Mouse (Mus musculus) liver, embryonic 11.5 days (tissue): ENCODE measurements around the gene Nfia. TPM values are rescaled to one million over a fixed set of nuclear protein-coding genes. Genes with fewer than 3 reads are reported as not detected.
A peak's percentile ranks its signal among the peaks of the same experiment; 100 is the strongest.

ENCODE experiments used
- ATAC-seq: fragments of 200-750 bp; cut with Nextera tagmentation; replicated peaks from 2 replicates; pipeline ENCODE4 v1.8.0; 2017; ENCODE audit warnings: moderate number of reproducible peaks, mild to moderate bottlenecking, moderate TSS enrichment, moderate library complexity; ENCODE audit not compliant: low FRiP score
- DNase-seq: peaks from one replicate; pipeline ENCODE4 v3.0.0-alpha.2; 2017; ENCODE audit warnings: low spot score
- H3K27ac ChIP-seq: fragments of 300-500 bp; sonication (generic); 2 replicates; pipeline ENCODE4 v1.5.1; 2014; ENCODE audit warnings: mild to moderate bottlenecking, low read depth, low read length, control low read depth
- H3K27me3 ChIP-seq: fragments of 300-500 bp; sonication (generic); replicated peaks from 2 replicates; pipeline ENCODE4 v1.6.1; 2014; ENCODE audit warnings: low read length, mixed read lengths; ENCODE audit not compliant: control insufficient read depth, insufficient read depth
- H3K36me3 ChIP-seq: fragments of 300-500 bp; sonication (generic); 2 replicates; pipeline ENCODE4 v1.6.1; 2014; ENCODE audit warnings: mild to moderate bottlenecking, low read length, moderate library complexity, mixed read lengths; ENCODE audit not compliant: control insufficient read depth, insufficient read depth
- H3K4me1 ChIP-seq: fragments of 300-500 bp; sonication (generic); replicated peaks from 2 replicates; pipeline ENCODE4 v1.6.1; 2014; ENCODE audit warnings: low read length, mixed read lengths; ENCODE audit not compliant: control insufficient read depth, insufficient read depth
- H3K4me2 ChIP-seq: fragments of 300-500 bp; sonication (generic); 2 replicates; pipeline ENCODE4 v1.6.1; 2014; ENCODE audit warnings: mild to moderate bottlenecking, control low read depth, moderate library complexity
- H3K4me3 ChIP-seq: fragments of 300-500 bp; sonication (generic); 2 replicates; pipeline ENCODE4 v1.5.1; 2014; ENCODE audit warnings: low read depth, low read length, control low read depth
- H3K9ac ChIP-seq: fragments of 300-500 bp; sonication (generic); 2 replicates; pipeline ENCODE4 v1.6.1; 2014; ENCODE audit warnings: low read depth, low read length, control low read depth
- H3K9me3 ChIP-seq: fragments of 300-500 bp; sonication (generic); 2 replicates; pipeline ENCODE4 v1.6.1; 2016; ENCODE audit warnings: low read length, inconsistent platforms, mixed read lengths; ENCODE audit not compliant: control insufficient read depth
- WGBS: fragments of 180-500 bp; shearing (Covaris S2); extraction: QIAGEN DNeasy Blood & Tissue Kit; methylation state at CpG from one replicate; pipeline ENCODE4 v1.1.7; 2014; 5-methylcytosine and 5-hydroxymethylcytosine counted together
- polyA plus RNA-seq: library from polyadenylated mRNA; unstranded; fragments of >200 nt; fragmentation: Nextera tagmentation; extraction: Ambion mirVana; gene quantifications from 2 replicates; pipeline ENCODE4 v1.2.1, GENCODE M21; 2014

Gene Nfia
- polyA plus RNA-seq, 1 experiment from 2014 or later: 11.3 TPM

DNA sequence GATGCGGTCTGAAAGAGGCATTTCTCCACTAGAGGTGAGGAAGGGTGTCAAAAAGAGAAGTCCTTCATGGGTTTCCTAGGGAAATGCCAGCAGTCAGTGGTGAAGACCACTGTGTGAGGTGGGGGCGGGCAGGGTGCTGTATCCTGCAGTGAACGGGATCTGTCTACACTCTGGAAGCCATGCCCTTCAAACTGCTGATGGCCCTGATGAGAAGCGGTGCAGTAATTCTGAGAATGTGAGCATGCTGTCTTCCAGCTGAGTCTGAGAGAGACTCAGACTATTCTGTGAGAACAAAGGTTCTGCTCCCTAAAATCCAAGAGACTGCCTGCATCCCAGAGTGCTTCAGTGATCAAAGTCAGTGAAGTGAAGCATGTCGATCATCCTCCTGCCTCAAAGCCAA, 216.2 kb downstream of the Nfia start:
- Histone ChIP-seq H3K4me3 (no peak overlapping the region), H3K4me1 (no peaks in the 10 kb centered on the region), H3K27me3 (no peaks in the 10 kb centered on the region), H3K36me3 (no peaks in the 10 kb centered on the region), H3K27ac (no peak overlapping the region), H3K9me3 (no peaks in the 10 kb centered on the region), H3K9ac (no peak overlapping the region), H3K4me2 (no peak overlapping the region)
- DNase-seq: no peak
- WGBS: 65% methylated on average over 5 of the region's 5 CpGs
- ATAC-seq: no peak

DNA sequence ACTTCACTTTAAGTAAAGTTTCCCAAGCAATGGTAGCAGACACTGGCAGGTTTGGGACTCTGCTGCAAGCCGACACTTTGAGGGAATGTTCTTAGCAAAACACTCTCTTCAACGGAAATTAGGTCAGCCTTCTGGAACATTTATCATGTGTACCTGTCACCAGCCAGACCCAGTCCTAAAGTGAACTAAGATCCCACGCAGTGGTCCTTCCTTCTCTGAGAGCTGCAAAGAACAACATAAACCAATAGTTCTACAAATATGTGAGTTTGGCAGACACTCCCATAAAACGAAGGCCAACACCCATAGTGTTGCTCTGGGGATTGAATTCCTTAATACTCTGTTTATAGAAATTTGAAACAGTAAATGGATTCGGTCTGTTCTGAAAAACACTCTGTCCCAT, 217.9 kb downstream of the Nfia start:
- H3K27ac ChIP-seq: no peak overlapping the region
- H3K9me3 ChIP-seq: no peaks in the 10 kb centered on the region
- no peaks in the 10 kb centered on the region for H3K36me3 ChIP-seq

DNA sequence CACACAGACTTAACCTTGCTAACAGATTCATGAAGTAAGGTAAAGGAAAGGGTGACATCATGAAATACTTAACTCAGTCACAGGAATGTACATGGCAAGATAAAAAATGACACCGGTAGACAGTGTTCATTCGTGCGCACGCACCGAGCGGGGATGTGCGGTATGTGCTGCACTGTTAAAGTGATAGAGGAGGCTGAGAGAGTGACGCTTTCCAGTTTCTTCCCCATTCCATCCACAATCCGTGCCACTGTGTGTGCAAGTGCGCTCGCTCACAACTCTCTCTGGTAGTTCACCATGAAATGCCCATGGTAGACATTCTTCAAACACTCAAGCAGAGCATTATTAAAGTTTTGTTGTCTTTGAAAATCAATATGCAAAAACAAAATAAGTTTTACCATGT, 218.9 kb downstream of the Nfia start:
- no peaks in the 10 kb centered on the region for H3K4me1 ChIP-seq
- no peak overlapping the region for H3K27ac ChIP-seq
- ATAC-seq (no peak), DNase-seq (no peak)
- no peaks in the 10 kb centered on the region for H3K27me3 ChIP-seq
- H3K9ac ChIP-seq: no peak overlapping the region
- no peaks in the 10 kb centered on the region for H3K36me3 ChIP-seq
- H3K9me3 ChIP-seq: no peaks in the 10 kb centered on the region
- no peak overlapping the region for H3K4me3 ChIP-seq
- no peak overlapping the region for H3K4me2 ChIP-seq
- 82% methylated on average over 11 of the region's 11 CpGs for WGBS

More for the DNA sequence above, 217.9 kb downstream of the Nfia start:
- WGBS: 52% methylated on average over 5 of the region's 5 CpGs
- ATAC-seq: no peak
- no peak for DNase-seq
- H3K4me1 ChIP-seq: no peaks in the 10 kb centered on the region
- H3K4me3 ChIP-seq: no peak overlapping the region
- no peak overlapping the region for H3K9ac ChIP-seq
- H3K27me3 ChIP-seq: no peaks in the 10 kb centered on the region
- no peak overlapping the region for H3K4me2 ChIP-seq

DNA sequence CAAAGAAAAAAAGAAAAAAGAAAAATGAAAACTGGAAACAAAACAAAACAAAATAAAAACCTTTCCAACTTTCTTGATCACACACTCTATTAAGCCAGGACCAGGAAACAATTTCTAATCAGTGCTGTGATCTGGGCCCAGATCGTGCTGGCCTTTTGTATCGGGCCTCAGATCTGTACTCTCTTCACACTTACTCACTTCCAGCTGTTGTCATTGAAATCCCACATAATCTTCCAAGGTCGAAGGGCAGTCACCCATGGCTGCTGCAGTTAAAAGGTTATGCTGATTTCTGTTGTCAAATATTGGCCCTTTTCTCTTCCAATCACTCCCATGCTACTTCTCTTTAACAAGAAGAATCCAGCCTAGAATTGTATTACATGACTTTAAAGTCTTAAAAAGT, 219.3 kb downstream of the Nfia start:
- no peak for ATAC-seq
- WGBS: 63% methylated on average over 3 of the region's 3 CpGs
- no peaks in the 10 kb centered on the region for H3K4me1 ChIP-seq

DNA sequence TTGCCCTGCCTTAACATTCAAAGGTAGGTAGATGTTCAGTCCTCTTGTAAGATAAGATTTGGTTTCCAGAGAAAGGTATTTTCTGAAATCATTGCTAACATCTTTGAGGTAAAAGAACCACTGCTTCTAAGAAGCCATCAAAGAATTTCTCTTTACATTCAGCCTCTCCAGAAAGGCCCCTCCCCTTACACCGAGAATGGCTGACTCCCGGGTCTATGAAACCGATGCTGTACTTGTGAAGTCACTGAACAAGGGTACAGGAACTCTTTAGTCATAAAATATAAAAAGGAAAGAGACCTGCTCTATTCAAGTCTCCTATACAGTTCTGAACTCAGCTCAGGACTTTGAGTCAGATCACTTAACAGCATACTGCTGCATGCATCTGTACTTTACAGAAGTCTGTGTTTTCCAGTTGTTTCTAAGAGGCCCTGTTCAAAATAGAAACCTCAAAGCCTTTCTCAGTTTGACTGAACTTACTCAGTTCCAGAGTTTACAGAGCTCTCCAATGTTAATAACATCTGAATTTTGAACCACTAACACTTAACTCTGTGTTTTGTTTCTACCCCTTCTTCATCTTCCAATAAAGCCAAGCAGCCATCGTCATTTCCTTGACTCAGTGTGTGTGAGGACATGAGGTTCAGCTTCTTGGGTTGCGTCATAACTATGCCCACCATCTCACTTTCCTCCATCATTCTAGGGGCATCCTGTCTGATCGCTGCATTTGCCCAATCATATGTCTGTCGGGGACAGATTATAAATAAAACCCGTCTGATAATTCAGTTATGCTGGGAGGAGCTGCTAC, 223.6 kb downstream of the Nfia start:
- H3K27me3 ChIP-seq: no peaks in the 10 kb centered on the region
- ATAC-seq: no peak
- H3K4me1 ChIP-seq: no peaks in the 10 kb centered on the region
- no peak overlapping the region for H3K4me3 ChIP-seq
- H3K4me2 ChIP-seq: no peak overlapping the region
- H3K27ac ChIP-seq: no peak overlapping the region
- 87% methylated on average over 8 of the region's 8 CpGs for WGBS
- DNase-seq: no peak
- no peaks in the 10 kb centered on the region for H3K36me3 ChIP-seq
- no peaks in the 10 kb centered on the region for H3K9me3 ChIP-seq
- H3K9ac ChIP-seq: no peak overlapping the region

More for the DNA sequence above, 219.3 kb downstream of the Nfia start:
- Histone ChIP-seq H3K9ac (no peak overlapping the region), H3K4me3 (no peak overlapping the region), H3K9me3 (no peaks in the 10 kb centered on the region), H3K27ac (no peak overlapping the region), H3K36me3 (no peaks in the 10 kb centered on the region), H3K4me2 (no peak overlapping the region), H3K27me3 (no peaks in the 10 kb centered on the region)
- DNase-seq: no peak

DNA sequence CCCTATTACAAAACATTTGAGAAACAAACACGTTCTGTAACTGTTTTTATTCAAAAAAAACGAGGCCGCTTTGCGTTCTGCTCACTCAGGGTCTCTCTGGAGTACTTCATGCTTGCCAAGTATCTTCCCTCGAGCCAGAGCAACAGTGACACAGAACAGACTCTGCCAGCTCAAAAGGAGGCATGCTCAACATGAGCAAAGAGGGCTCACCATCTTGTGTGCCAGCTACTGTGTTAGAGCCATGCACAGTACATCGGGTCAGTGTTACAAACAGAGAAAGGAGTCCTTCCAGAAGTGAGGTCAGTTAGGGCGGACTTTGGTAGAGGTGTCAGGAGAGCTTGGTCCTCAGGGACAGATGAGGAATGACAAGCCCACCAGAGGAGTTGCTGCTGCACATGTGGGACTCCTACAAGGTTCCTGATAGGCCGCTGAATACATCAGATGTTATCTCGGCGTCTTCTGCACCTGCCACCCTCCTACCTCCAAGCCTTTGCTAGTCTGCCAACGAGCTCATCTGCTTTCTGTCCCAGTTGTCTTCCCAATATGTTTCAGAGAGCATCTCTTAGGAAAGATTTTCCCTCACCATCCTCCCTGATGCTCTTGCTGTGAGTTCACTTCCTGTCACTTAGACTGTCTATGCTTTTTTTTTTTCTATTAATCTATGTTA, 224.8 kb downstream of the Nfia start:
- H3K27me3 ChIP-seq: no peaks in the 10 kb centered on the region
- 77% methylated on average over 11 of the region's 11 CpGs for WGBS
- no peaks in the 10 kb centered on the region for H3K36me3 ChIP-seq
- ATAC-seq: no peak
- H3K4me3 ChIP-seq: no peak overlapping the region
- no peaks in the 10 kb centered on the region for H3K4me1 ChIP-seq
- DNase-seq: no peak
- H3K4me2 ChIP-seq: no peak overlapping the region
- H3K9me3 ChIP-seq: no peaks in the 10 kb centered on the region
- H3K9ac ChIP-seq: no peak overlapping the region
- no peak overlapping the region for H3K27ac ChIP-seq

DNA sequence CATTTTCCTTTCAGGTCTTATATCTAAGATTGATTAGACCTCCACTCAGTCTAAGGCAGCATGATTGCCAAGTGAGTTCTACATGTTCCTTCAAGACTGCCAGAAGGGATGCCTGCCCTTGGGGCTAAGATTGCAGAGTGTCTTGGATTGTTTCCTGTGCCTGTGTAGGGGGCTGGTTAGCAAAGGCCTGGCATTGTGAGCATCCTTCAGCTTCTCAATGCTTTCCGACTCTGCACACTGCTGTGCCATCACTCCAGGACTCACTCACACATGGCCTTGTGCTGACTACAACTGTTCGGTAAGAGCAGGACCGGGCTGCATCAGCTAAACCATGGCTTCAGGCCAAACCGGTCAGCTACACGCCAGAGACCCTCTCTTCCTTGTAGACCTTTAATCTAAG, 229.7 kb downstream of the Nfia start:
- Histone ChIP-seq H3K27ac (no peak overlapping the region), H3K4me1 (peaks cover 9% of the 10 kb centered on the region; the same call in 1 of the 2 replicates)

DNA sequence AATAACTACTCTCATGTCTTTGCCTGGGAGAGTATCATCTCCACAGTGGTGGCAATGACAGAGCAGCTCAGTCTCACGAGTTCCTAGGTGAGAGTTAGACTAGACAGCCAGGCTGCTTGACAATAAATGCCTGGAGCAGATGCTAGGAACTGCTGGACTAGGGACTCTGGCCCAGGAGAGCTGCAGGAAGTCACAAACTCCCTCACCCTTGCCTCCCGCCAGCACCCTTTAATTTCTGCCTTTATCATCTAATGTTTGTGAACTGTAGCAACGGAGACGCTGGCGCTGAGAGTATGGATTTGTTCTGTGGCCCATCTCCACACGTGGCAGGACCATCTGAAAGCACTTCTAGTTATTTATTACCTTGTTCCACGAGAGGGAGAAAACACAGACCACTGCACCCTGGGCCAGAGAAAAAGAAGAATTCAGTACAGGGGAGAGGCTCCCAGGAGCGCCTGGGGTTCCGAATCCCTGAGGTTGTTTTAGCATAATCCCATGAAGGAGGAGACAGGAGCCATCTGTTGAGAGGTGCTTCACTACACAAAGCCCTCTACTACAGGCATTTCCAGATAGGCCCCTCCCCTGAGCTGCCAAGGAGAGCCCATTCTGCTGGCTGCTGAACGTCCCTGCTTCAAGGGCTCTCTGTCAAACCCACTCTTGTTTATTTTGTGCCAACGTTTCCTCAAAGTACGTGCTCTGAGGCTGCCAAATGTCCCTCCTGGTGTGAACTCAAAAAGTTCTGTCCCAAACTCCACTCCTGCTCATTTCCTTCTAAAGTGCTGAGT, 231.0 kb downstream of the Nfia start:
- Histone ChIP-seq H3K9ac (no peak overlapping the region), H3K9me3 (no peaks in the 10 kb centered on the region), H3K27ac (peak overlapping the region; percentile 48), H3K4me1 (peaks cover 9% of the 10 kb centered on the region; the same call in 1 of the 2 replicates), H3K27me3 (no peaks in the 10 kb centered on the region), H3K4me3 (no peak overlapping the region), H3K36me3 (no peaks in the 10 kb centered on the region), H3K4me2 (peak overlapping the region; percentile 20)
- 0 out of 2 replicates have a peak, but pooled peaks have one; percentile 29 for ATAC-seq
- WGBS: 24% methylated on average over 12 of the region's 12 CpGs
- peak; percentile 33 for DNase-seq

More for the DNA sequence above, 229.7 kb downstream of the Nfia start:
- WGBS: 79% methylated on average over 5 of the region's 5 CpGs
- H3K9me3 ChIP-seq: no peaks in the 10 kb centered on the region
- no peaks in the 10 kb centered on the region for H3K36me3 ChIP-seq
- H3K4me2 ChIP-seq: no peak overlapping the region
- no peak overlapping the region for H3K9ac ChIP-seq
- no peak overlapping the region for H3K4me3 ChIP-seq
- ATAC-seq (no peak), DNase-seq (no peak)
- H3K27me3 ChIP-seq: no peaks in the 10 kb centered on the region
